Mouse (Mus musculus): ENCODE measurements at regions not wholly inside any gene's neighbourhood (a gene's known extent, or its start where the extent isn't known, plus 50 kb on each side); places are given as distances from the start of the nearest gene placed in this dataset.

GRCm38 (mm10) chr10:99538639-99539038 is 220.8 kb downstream of the Csl start:
- no peak for DNase-seq

- no peak for DNase-seq
These were observed 207.1 kb downstream of the Csl start for GRCm38 (mm10) chr10:99552373-99552772.

GRCm38 (mm10) chr10:99552836-99553540 is 206.5 kb downstream of the Csl start:
- DNase-seq, result no peak

- no peak for DNase-seq
These were observed 204.4 kb downstream of the Csl start for GRCm38 (mm10) chr10:99555021-99555420.

GRCm38 (mm10) chr10:99555658-99556352 is 203.7 kb downstream of the Csl start:
- no peak for DNase-seq

- no peak for DNase-seq
These were observed 203.0 kb downstream of the Csl start for GRCm38 (mm10) chr10:99556353-99557036.

- DNase-seq, result no peak
These were observed 200.8 kb downstream of the Csl start for GRCm38 (mm10) chr10:99558656-99559055.

GRCm38 (mm10) chr10:99561166-99561818 is 198.2 kb downstream of the Csl start:
- no peak for DNase-seq

- no peak for DNase-seq
These were observed 194.9 kb downstream of the Csl start for GRCm38 (mm10) chr10:99564605-99565004.

- DNase-seq, result no peak
These were observed 191.0 kb downstream of the Csl start for GRCm38 (mm10) chr10:99568424-99568823.

GRCm38 (mm10) chr10:99570190-99570589 is 189.3 kb downstream of the Csl start:
- DNase-seq, result no peak

- DNase-seq, result no peak
These were observed 185.5 kb downstream of the Csl start for GRCm38 (mm10) chr10:99573997-99574396.

- DNase-seq, result no peak
These were observed 184.2 kb downstream of the Csl start for GRCm38 (mm10) chr10:99575294-99575693.

GRCm38 (mm10) chr10:99576301-99576700 is 183.2 kb downstream of the Csl start:
- DNase-seq, result no peak

- DNase-seq, result peak; percentile 24 to 26
These were observed 182.3 kb downstream of the Csl start for GRCm38 (mm10) chr10:99577041-99577681.

- no peak for DNase-seq
These were observed 181.1 kb downstream of the Csl start for GRCm38 (mm10) chr10:99578366-99578765.

GRCm38 (mm10) chr10:99580191-99580590 is 179.3 kb downstream of the Csl start:
- no peak for DNase-seq

GRCm38 (mm10) chr10:99581074-99581473 is 178.4 kb downstream of the Csl start:
- DNase-seq, result no peak

GRCm38 (mm10) chr10:99584855-99585254 is 174.6 kb downstream of the Csl start:
- DNase-seq, result no peak

- peak; percentile 70 to 78 for DNase-seq
These were observed 167.2 kb downstream of the Csl start for GRCm38 (mm10) chr10:99592220-99592619.

GRCm38 (mm10) chr10:99595659-99596058 is 163.8 kb downstream of the Csl start:
- no peak for DNase-seq
